Mouse (Mus musculus) erythroblast, embryonic 14.5 days (primary cell): ENCODE measurements around the gene Slc36a3.

Experiments
- GATA1 ChIP-seq: IDR thresholded peaks from 2 replicates; pipeline ENCODE4 v1.6.1; 2012; ENCODE audit warnings: low read length, inconsistent platforms, mixed read lengths
- TAL1 ChIP-seq: IDR thresholded peaks from 3 replicates; pipeline ENCODE4 v1.6.1; 2012; ENCODE audit warnings: low read length, inconsistent platforms, mixed read lengths

DNA sequence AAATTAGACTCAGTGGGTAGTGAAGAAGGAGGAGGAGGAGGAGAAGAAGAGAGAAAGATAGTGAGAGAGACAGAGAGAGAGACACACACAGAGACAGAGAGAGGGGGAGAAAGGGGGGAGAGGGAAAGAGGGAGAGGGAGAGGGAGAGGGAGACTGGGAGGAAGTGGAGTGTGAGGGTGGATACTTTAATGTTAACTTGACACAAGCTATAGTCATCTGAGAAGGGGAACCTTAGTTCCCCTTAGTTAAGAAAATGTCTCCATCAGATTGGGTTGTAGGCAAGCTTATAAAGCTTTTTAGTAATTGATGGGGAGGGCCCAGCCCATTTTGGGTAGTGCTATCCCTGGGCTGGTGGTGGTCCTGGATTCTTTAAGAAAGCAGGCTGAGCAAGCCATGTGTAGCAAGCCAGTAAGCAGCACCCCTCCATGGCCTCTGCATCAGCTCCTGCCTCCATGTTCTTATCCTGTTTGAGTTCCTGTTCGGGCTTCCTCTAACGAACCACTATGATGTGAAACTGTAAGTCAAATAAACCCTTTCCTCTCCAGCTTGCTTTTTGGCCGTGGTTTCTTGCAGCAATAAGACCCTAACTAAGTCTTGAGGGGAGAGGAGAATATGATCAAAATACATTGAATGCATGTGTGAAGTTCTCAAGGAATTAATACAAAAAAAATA, 3.0 kb upstream of the Slc36a3 start:
- TF ChIP-seq GATA1 (no peak), TAL1 (no peak)
